Mouse (Mus musculus) limb, embryonic 12.5 days (tissue): ENCODE results near the gene Gm13289. TPM values are rescaled to one million over a fixed set of nuclear protein-coding genes. Genes with fewer than 3 reads are reported as not detected.
"Not testable (repeated sequence)": the region's sequence is repeated elsewhere in the genome, so short reads cannot be mapped to it uniquely, and the experiment has no call there.

Experiments
- ATAC-seq: fragments of 200-750 bp; cut with Nextera tagmentation; 2 replicates; pipeline ENCODE4 v1.8.0; 2017; ENCODE audit warnings: low read depth, moderate TSS enrichment; ENCODE audit not compliant: insufficient number of reproducible peaks, insufficient read depth, low FRiP score, low TSS enrichment
- H3K27ac ChIP-seq: fragments of 300-500 bp; sonication (generic); 2 replicates; pipeline ENCODE4 v1.5.1; 2016; ENCODE audit warnings: mild to moderate bottlenecking, moderate library complexity
- H3K27me3 ChIP-seq: fragments of 300-500 bp; sonication (generic); 2 replicates; pipeline ENCODE4 v1.6.1; 2016; ENCODE audit warnings: mild to moderate bottlenecking, moderate library complexity
- H3K36me3 ChIP-seq: fragments of 300-500 bp; sonication (generic); 2 replicates; pipeline ENCODE4 v1.6.1; 2016; ENCODE audit warnings: mild to moderate bottlenecking, moderate library complexity
- H3K4me1 ChIP-seq: fragments of 300-500 bp; sonication (generic); replicated peaks from 2 replicates; pipeline ENCODE4 v1.6.1; 2016
- H3K4me2 ChIP-seq: fragments of 300-500 bp; sonication (generic); 2 replicates; pipeline ENCODE4 v1.6.1; 2016; ENCODE audit warnings: mild to moderate bottlenecking, moderate library complexity
- H3K4me3 ChIP-seq: fragments of 300-500 bp; sonication (generic); replicated peaks from 2 replicates; pipeline ENCODE4 v1.5.1; 2016; ENCODE audit warnings: mild to moderate bottlenecking
- H3K9ac ChIP-seq: fragments of 300-500 bp; sonication (generic); replicated peaks from 2 replicates; pipeline ENCODE4 v1.6.1; 2016; ENCODE audit warnings: mild to moderate bottlenecking, moderate library complexity
- H3K9me3 ChIP-seq: fragments of 300-500 bp; sonication (generic); 2 replicates; pipeline ENCODE4 v1.6.1; 2016; ENCODE audit warnings: mild to moderate bottlenecking, moderate library complexity
- WGBS: fragments of 180-500 bp; shearing (Covaris S2); methylation state at CpG from one replicate; pipeline ENCODE4 v1.1.7; 2016; 5-methylcytosine and 5-hydroxymethylcytosine counted together
- polyA plus RNA-seq: library from polyadenylated mRNA; unstranded; fragments of >200 nt; fragmentation: Nextera tagmentation; extraction: Ambion mirVana; gene quantifications from 2 replicates; pipeline ENCODE4 v1.2.1, GENCODE M21; 2016

Gene Gm13289
- polyA plus RNA-seq, 1 experiment from 2014 or later: not detected

GRCm38 (mm10) chr4:88758751-88759150 is 18.0 kb upstream of the Gm13289 start:
- H3K27ac ChIP-seq, H3K4me2 ChIP-seq, H3K27me3 ChIP-seq, H3K4me1 ChIP-seq, H3K36me3 ChIP-seq, H3K9ac ChIP-seq, ATAC-seq, H3K9me3 ChIP-seq, H3K4me3 ChIP-seq: not testable (repeated sequence)
- WGBS: 88% methylated on average over 9 of the region's 9 CpGs

GRCm38 (mm10) chr4:88759610-88760268 is 17.0 kb upstream of the Gm13289 start, which contains the start of gene Gm13283:
Gene Gm13283, plus strand, starts transcription at chr4:88760119.
- not testable (repeated sequence) for ATAC-seq
- peak within 1 kb of the TSS; percentile 50 for H3K4me2 ChIP-seq

GRCm38 (mm10) chr4:88760431-88760830 is 16.3 kb upstream of the Gm13289 start:
- not testable (repeated sequence) for H3K4me1 ChIP-seq, H3K27me3 ChIP-seq, H3K36me3 ChIP-seq, H3K9me3 ChIP-seq, ATAC-seq
- WGBS: under 1% methylated on average over 23 of the region's 28 CpGs
- 0 out of 2 replicates have a peak overlapping the region, but pooled peaks have one; percentile 34 for H3K9ac ChIP-seq
- H3K4me3 ChIP-seq: peak overlapping the region; percentile 34
- H3K4me2 ChIP-seq: peak overlapping the region; percentile 50
- peak overlapping the region; percentile 72; the same call in 1 of the 2 replicates for H3K27ac ChIP-seq

More at GRCm38 (mm10) chr4:88759610-88760268, 17.0 kb upstream of the Gm13289 start, which contains the start of gene Gm13283:
- not testable (repeated sequence) for H3K9me3 ChIP-seq, H3K36me3 ChIP-seq, H3K4me1 ChIP-seq, H3K27me3 ChIP-seq
- Histone ChIP-seq H3K4me3 (peak within 1 kb of the TSS; percentile 34), H3K27ac (peak within 1 kb of the TSS; percentile 72; the same call in 1 of the 2 replicates), H3K9ac (0 out of 2 replicates have a peak within 1 kb of the TSS, but pooled peaks have one; percentile 34)
- WGBS: 29% methylated on average over 7 of the region's 14 CpGs

- H3K4me2 ChIP-seq, H3K9ac ChIP-seq, H3K4me3 ChIP-seq, ATAC-seq, H3K27ac ChIP-seq, H3K27me3 ChIP-seq, H3K36me3 ChIP-seq, H3K9me3 ChIP-seq, H3K4me1 ChIP-seq: not testable (repeated sequence)
- 68% methylated on average over 6 of the region's 8 CpGs for WGBS
Observed at GRCm38 (mm10) chr4:88761776-88762175, 14.9 kb upstream of the Gm13289 start.

GRCm38 (mm10) chr4:88762341-88762740 is 14.4 kb upstream of the Gm13289 start:
- ATAC-seq, H3K27me3 ChIP-seq, H3K4me1 ChIP-seq, H3K9ac ChIP-seq, H3K9me3 ChIP-seq, H3K27ac ChIP-seq, H3K36me3 ChIP-seq, H3K4me3 ChIP-seq: not testable (repeated sequence)
- H3K4me2 ChIP-seq: 0 out of 2 replicates have a peak overlapping the region, but pooled peaks have one; percentile 45
- WGBS: 55% methylated on average over 9 of the region's 9 CpGs

GRCm38 (mm10) chr4:88763384-88764018 is 13.2 kb upstream of the Gm13289 start:
- Histone ChIP-seq H3K4me3 (peak overlapping the region; percentile 34), H3K27ac (0 out of 2 replicates have a peak overlapping the region, but pooled peaks have one; percentile 74), H3K4me2 (peak overlapping the region; percentile 52)
- H3K9me3 ChIP-seq, H3K36me3 ChIP-seq, H3K9ac ChIP-seq, H3K4me1 ChIP-seq, H3K27me3 ChIP-seq, ATAC-seq: not testable (repeated sequence)
- WGBS: 3% methylated on average over 26 of the region's 42 CpGs

GRCm38 (mm10) chr4:88773534-88773933 is 3.2 kb upstream of the Gm13289 start, which contains the start of gene Gm13290:
Gene Gm13290, plus strand, starts transcription at chr4:88773834.
- WGBS: no CpG with 5 or more reads among the region's 32 CpGs
- not testable (repeated sequence) for H3K27me3 ChIP-seq, H3K4me2 ChIP-seq, H3K27ac ChIP-seq, ATAC-seq, H3K9me3 ChIP-seq, H3K36me3 ChIP-seq, H3K9ac ChIP-seq, H3K4me3 ChIP-seq, H3K4me1 ChIP-seq

- H3K27me3 ChIP-seq, H3K4me3 ChIP-seq, H3K36me3 ChIP-seq, H3K4me2 ChIP-seq, H3K9ac ChIP-seq, H3K27ac ChIP-seq, H3K4me1 ChIP-seq, H3K9me3 ChIP-seq, ATAC-seq: not testable (repeated sequence)
- WGBS: no CpG with 5 or more reads among the region's 29 CpGs
Observed at GRCm38 (mm10) chr4:88779550-88779949, 2.8 kb downstream of the Gm13289 start, which contains the start of gene Gm13272. Gene Gm13272, plus strand, starts transcription at chr4:88779850.

- ATAC-seq, H3K4me3 ChIP-seq, H3K9me3 ChIP-seq, H3K27ac ChIP-seq, H3K27me3 ChIP-seq, H3K9ac ChIP-seq, H3K4me2 ChIP-seq, H3K4me1 ChIP-seq, H3K36me3 ChIP-seq: not testable (repeated sequence)
- 53% methylated on average over 16 of the region's 18 CpGs for whole genome bisulfite sequencing
Observed at GRCm38 (mm10) chr4:88780320-88780719, 3.6 kb downstream of the Gm13289 start.

- Histone ChIP-seq H3K4me2 (peak within 1 kb of the TSS; percentile 45), H3K4me3 (peak within 1 kb of the TSS; percentile 25; the same call in 1 of the 2 replicates)
- 12% methylated on average over 5 of the region's 7 CpGs for WGBS
- H3K9ac ChIP-seq, ATAC-seq, H3K36me3 ChIP-seq, H3K27ac ChIP-seq, H3K4me1 ChIP-seq, H3K27me3 ChIP-seq, H3K9me3 ChIP-seq: not testable (repeated sequence)
Observed at GRCm38 (mm10) chr4:88781831-88782230, 5.1 kb downstream of the Gm13289 start, which contains the start of gene Ifnz. Gene Ifnz, plus strand, starts transcription at chr4:88782131.

- H3K4me2 ChIP-seq: peak overlapping the region; percentile 45
- H3K4me1 ChIP-seq, ATAC-seq, H3K9ac ChIP-seq, H3K27me3 ChIP-seq, H3K36me3 ChIP-seq, H3K27ac ChIP-seq, H3K9me3 ChIP-seq: not testable (repeated sequence)
- H3K4me3 ChIP-seq: peak overlapping the region; percentile 25; the same call in 1 of the 2 replicates
- WGBS: 2% methylated on average over 19 of the region's 31 CpGs
Observed at GRCm38 (mm10) chr4:88782335-88782734, 5.6 kb downstream of the Gm13289 start.
